ENCODE assay signal across 8 mouse cellular contexts in genomic region chr11:96005403-96006271, GRCm38 (mm10). TPM values are rescaled to one million over a fixed set of nuclear protein-coding genes. Genes with fewer than 3 reads are reported as not detected.
DNase-seq lines count a peak whose midpoint lies in the region; TF ChIP-seq lines count a peak whose summit lies in the region.

TSS of gene Igf2bp1 (minus strand) at chr11:96005940.

- no peak within 1 kb of the TSS for H3K27ac ChIP-seq in small intestine, adult 2 months (ENCODE audit: insufficient read depth, low read depth, low read length)
- no peak within 1 kb of the TSS for H3K27ac ChIP-seq in left cerebral cortex, adult 2 months

- no peaks in the 10 kb centered on the region for H3K36me3 ChIP-seq in small intestine, adult 2 months (ENCODE audit: control insufficient read depth, insufficient read depth, low read length)

- H3K27me3 ChIP-seq in small intestine, adult 2 months (ENCODE audit: control insufficient read depth, insufficient read depth, low read length), result peaks cover 72% of the 10 kb centered on the region

- WGBS in small intestine, adult 2 months, result 2% methylated on average over 72 of the region's 74 CpGs

- intact Hi-C loops in heart, postnatal 10 days (cut with DNase I), result loop anchor here (5.0 to 10.0 kb wide), 2 partner anchors 197 to 269 kb away; partner anchors contain the start of gene Hoxb9
- intact Hi-C loops in left cerebral cortex, adult 2 months (cut with DNase I), result loop anchor here (5.0 to 10.0 kb wide), 4 partner anchors 197 to 861 kb away; partner anchors contain the start of genes Dlx4 and Hoxb4

- TF ChIP-seq POLR2A in small intestine, adult 2 months (IDR thresholded peaks at IDR 0.05; ENCODE audit: low read depth, low read length), result no peak

- peaks cover 21% of the 10 kb centered on the region for H3K4me1 ChIP-seq in small intestine, adult 2 months (ENCODE audit: control insufficient read depth, insufficient read depth, insufficient read length, low read length)

- peak; percentile 25 to 31 for DNase-seq in spleen, postnatal 10 days (ENCODE audit: low spot score in 2 of 2)
- no peak for DNase-seq in spleen, adult 12 weeks (ENCODE audit: low spot score)
- DNase-seq in embryo, embryonic 11 days, result peak; percentile 92
- peak; percentile 63 to 67 for DNase-seq in heart, postnatal 10 days
- peak; percentile 67 for DNase-seq in liver
- DNase-seq in frontal cortex, adult 2 months (ENCODE audit: extremely low spot score in 1 of 2, low spot score in 1 of 2), result no peak
- no peak for DNase-seq in left cerebral cortex, adult 2 months (ENCODE audit: extremely low spot score in 1 of 2, low spot score in 2 of 2)

- peak within 1 kb of the TSS; percentile 54 for H3K4me3 ChIP-seq in small intestine, adult 2 months (ENCODE audit: low read depth, low read length)
- H3K4me3 ChIP-seq in left cerebral cortex, adult 2 months, result no peak within 1 kb of the TSS

- no peak for TF ChIP-seq CTCF in small intestine, adult 2 months (IDR thresholded peaks at IDR 0.05; ENCODE audit: extremely low read depth, insufficient read length, insufficient replicate concordance, low read depth, low read length)
- TF ChIP-seq CTCF in left cerebral cortex, adult 2 months (IDR thresholded peaks at IDR 0.05), result no peak

RNA-seq across cellular contexts. Expression of gene Igf2bp1, which starts in this region (rescaled TPM):
- total RNA-seq in heart, postnatal 10 days (2021), result under 1 TPM; 0.45 to 0.72 TPM
- polyA plus RNA-seq in small intestine, adult 2 months (2012; rRNA removed), result 0.11 TPM in 1 of 2 replicates, not detected in the other
- polyA plus RNA-seq in frontal cortex, adult 2 months (2012; rRNA removed), result 0.18 and 0.71 TPM in 2 replicates
- total RNA-seq in left cerebral cortex, adult 2 months (2021), result under 1 TPM; 0.23 to 0.45 TPM

Comparison
In these comparisons a context has a peak if more than half of its experiments do, and no peak if none do; other contexts are left out.
1. DNase-seq: peak in spleen, postnatal 10 days (2 of 2), embryo, embryonic 11 days (single experiment) and liver (single experiment); none in spleen, adult 12 weeks (single experiment), frontal cortex, adult 2 months (0 of 2) and left cerebral cortex, adult 2 months (0 of 2).
2. Peak in DNase-seq in heart, postnatal 10 days; RNA of the gene not detected or under 1 TPM.